Mouse (Mus musculus): ENCODE measurements around the gene Cela2a.
A peak's percentile ranks its signal among the peaks of the same experiment; 100 is the strongest.

Cela2a gene

GRCm38 (mm10) chr4:141826060-141826459, at the start of gene Cela2a:
Gene Cela2a (minus strand): TSS chr4:141826160.
- no peaks in the 10 kb centered on the region for H3K36me3 ChIP-seq (ENCODE audit: control insufficient read depth, insufficient read depth, low read length, poor library complexity, severe bottlenecking)
- no peaks in the 10 kb centered on the region for H3K27me3 ChIP-seq (ENCODE audit: control insufficient read depth, insufficient read depth, low read length, poor library complexity, severe bottlenecking)
- no peak for DNase-seq (ENCODE audit: low read depth, low spot score)

GRCm38 (mm10) chr4:141875481-141876108, 49.6 kb upstream of the Cela2a start:
- no peaks in the 10 kb centered on the region; the same call in 1 of the 2 replicates for H3K27me3 ChIP-seq (ENCODE audit: control insufficient read depth, insufficient read depth, low read length, poor library complexity, severe bottlenecking)
- no peaks in the 10 kb centered on the region; the same call in 1 of the 2 replicates for H3K36me3 ChIP-seq (ENCODE audit: control insufficient read depth, insufficient read depth, low read length, poor library complexity, severe bottlenecking)
- DNase-seq (ENCODE audit: low read depth, low spot score), result no peak

- peak; percentile 76 for DNase-seq (ENCODE audit: low read depth, low spot score)
- H3K27me3 ChIP-seq (ENCODE audit: control insufficient read depth, insufficient read depth, low read length, poor library complexity, severe bottlenecking), result no peaks in the 10 kb centered on the region; the same call in 1 of the 2 replicates
- no peaks in the 10 kb centered on the region; the same call in 1 of the 2 replicates for H3K36me3 ChIP-seq (ENCODE audit: control insufficient read depth, insufficient read depth, low read length, poor library complexity, severe bottlenecking)
Observed at GRCm38 (mm10) chr4:141874601-141875460, 48.9 kb upstream of the Cela2a start, which contains the start of gene Efhd2. Gene Efhd2 (minus strand): TSS chr4:141874920.

DNA sequence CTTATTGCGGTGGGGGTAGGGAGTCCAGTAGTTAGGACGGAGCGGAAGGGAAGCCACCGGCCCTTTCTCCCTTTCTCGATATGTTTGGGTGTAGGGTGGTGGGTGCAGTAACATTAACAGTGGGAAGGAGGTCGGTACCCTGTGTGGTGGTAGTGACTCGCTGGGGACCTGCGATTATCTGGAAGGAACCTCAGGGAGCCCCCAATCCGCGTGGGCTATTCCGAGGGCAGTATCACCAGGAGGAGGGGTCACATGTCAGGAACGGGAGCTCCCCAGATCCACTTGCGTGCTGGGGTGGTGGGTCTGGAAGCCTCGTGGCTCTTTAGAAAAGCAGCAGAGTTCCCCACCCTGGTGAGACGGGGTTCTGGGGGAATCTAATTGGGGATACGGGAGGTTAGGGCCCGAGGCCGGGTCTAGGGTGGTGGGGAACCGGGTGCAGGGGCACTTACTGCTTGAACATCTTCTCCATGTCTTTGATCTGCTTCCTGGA, 48.2 kb upstream of the Cela2a start:
- DNase-seq (ENCODE audit: low read depth, low spot score), result no peak
- H3K27me3 ChIP-seq (ENCODE audit: control insufficient read depth, insufficient read depth, low read length, poor library complexity, severe bottlenecking), result no peaks in the 10 kb centered on the region; the same call in 1 of the 2 replicates
- H3K36me3 ChIP-seq (ENCODE audit: control insufficient read depth, insufficient read depth, low read length, poor library complexity, severe bottlenecking), result no peaks in the 10 kb centered on the region; the same call in none of the 2 replicates

DNA sequence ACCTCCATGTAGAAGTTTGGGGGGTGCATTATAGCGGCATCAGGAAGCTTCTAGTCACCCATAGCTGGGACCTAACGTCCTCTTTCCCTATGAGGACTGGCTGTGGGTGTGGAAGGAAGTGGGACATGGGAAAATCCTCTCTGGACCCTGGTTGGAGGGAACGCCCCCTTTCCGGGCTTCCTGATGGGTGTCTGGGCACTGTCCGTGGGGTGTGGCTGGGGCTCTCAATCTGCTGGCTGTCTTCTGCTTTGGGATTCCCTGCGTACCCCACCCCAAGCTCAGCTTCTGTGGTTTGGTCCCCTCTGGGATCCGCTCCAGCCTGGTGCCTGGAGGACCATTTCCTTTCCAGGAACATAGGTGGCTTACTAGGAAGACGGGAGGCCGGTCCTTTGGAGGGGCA, 47.0 kb upstream of the Cela2a start:
- Histone ChIP-seq H3K36me3 (ENCODE audit: control insufficient read depth, insufficient read depth, low read length, poor library complexity, severe bottlenecking) (no peaks in the 10 kb centered on the region; the same call in none of the 2 replicates), H3K27me3 (ENCODE audit: control insufficient read depth, insufficient read depth, low read length, poor library complexity, severe bottlenecking) (no peaks in the 10 kb centered on the region; the same call in 1 of the 2 replicates)
- no peak for DNase-seq (ENCODE audit: low read depth, low spot score)

DNA sequence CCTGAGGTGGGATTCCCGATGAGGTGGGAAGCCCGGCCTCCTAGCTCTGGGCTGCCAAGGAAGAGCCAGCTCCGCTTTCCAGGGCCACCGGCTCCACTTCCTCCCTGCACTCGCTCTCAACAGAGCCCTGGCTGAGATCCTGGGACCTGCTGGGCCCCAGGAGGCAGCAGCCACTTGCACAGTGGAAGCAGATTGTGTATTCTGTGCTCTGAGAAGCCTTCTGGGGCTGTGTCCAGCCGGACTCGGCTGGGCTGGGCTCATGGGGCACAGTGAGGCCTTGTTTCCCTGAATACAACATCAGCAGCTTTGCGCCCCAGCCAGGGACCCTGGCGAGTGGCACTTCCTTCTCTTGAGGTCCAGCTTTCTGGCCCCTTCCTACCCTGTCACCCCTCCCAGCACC, 45.9 kb upstream of the Cela2a start:
- no peaks in the 10 kb centered on the region; the same call in 1 of the 2 replicates for H3K27me3 ChIP-seq (ENCODE audit: control insufficient read depth, insufficient read depth, low read length, poor library complexity, severe bottlenecking)
- no peaks in the 10 kb centered on the region; the same call in none of the 2 replicates for H3K36me3 ChIP-seq (ENCODE audit: control insufficient read depth, insufficient read depth, low read length, poor library complexity, severe bottlenecking)
- DNase-seq (ENCODE audit: low read depth, low spot score), result no peak

- DNase-seq (ENCODE audit: low read depth, low spot score), result no peak
- no peaks in the 10 kb centered on the region; the same call in none of the 2 replicates for H3K36me3 ChIP-seq (ENCODE audit: control insufficient read depth, insufficient read depth, low read length, poor library complexity, severe bottlenecking)
- no peaks in the 10 kb centered on the region; the same call in 1 of the 2 replicates for H3K27me3 ChIP-seq (ENCODE audit: control insufficient read depth, insufficient read depth, low read length, poor library complexity, severe bottlenecking)
Observed at GRCm38 (mm10) chr4:141871333-141871725, 45.4 kb upstream of the Cela2a start.

GRCm38 (mm10) chr4:141870666-141871332, 44.8 kb upstream of the Cela2a start:
- Histone ChIP-seq H3K36me3 (ENCODE audit: control insufficient read depth, insufficient read depth, low read length, poor library complexity, severe bottlenecking) (no peaks in the 10 kb centered on the region; the same call in none of the 2 replicates), H3K27me3 (ENCODE audit: control insufficient read depth, insufficient read depth, low read length, poor library complexity, severe bottlenecking) (no peaks in the 10 kb centered on the region)
- DNase-seq (ENCODE audit: low read depth, low spot score), result no peak

GRCm38 (mm10) chr4:141869436-141870215, 43.7 kb upstream of the Cela2a start:
- H3K27me3 ChIP-seq (ENCODE audit: control insufficient read depth, insufficient read depth, low read length, poor library complexity, severe bottlenecking), result no peaks in the 10 kb centered on the region
- no peaks in the 10 kb centered on the region; the same call in none of the 2 replicates for H3K36me3 ChIP-seq (ENCODE audit: control insufficient read depth, insufficient read depth, low read length, poor library complexity, severe bottlenecking)
- DNase-seq (ENCODE audit: low read depth, low spot score), result no peak

- DNase-seq (ENCODE audit: low read depth, low spot score), result no peak
- Histone ChIP-seq H3K27me3 (ENCODE audit: control insufficient read depth, insufficient read depth, low read length, poor library complexity, severe bottlenecking) (no peaks in the 10 kb centered on the region), H3K36me3 (ENCODE audit: control insufficient read depth, insufficient read depth, low read length, poor library complexity, severe bottlenecking) (no peaks in the 10 kb centered on the region; the same call in none of the 2 replicates)
Observed at GRCm38 (mm10) chr4:141868051-141868450, 42.1 kb upstream of the Cela2a start.

DNA sequence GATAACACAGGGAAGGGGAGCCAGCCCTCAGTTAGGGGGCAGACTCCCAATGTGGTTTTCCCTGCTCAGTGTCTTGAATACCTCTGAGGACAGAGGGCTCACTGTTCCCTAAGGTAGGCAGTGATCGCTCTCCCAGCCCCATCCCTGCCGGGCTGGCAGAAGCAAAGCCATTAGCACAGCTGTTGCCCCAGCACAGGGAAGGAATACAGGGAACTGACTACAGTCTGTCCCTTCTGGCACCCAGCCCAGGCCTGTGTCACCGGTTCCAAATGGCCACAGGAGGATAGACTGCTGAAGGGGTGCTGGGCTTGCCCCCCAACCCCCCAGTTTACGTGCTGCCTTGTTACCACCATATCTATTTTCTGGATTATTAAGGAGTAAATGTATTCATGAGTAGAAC, 41.5 kb upstream of the Cela2a start:
- no peaks in the 10 kb centered on the region for H3K27me3 ChIP-seq (ENCODE audit: control insufficient read depth, insufficient read depth, low read length, poor library complexity, severe bottlenecking)
- DNase-seq (ENCODE audit: low read depth, low spot score), result no peak

DNA sequence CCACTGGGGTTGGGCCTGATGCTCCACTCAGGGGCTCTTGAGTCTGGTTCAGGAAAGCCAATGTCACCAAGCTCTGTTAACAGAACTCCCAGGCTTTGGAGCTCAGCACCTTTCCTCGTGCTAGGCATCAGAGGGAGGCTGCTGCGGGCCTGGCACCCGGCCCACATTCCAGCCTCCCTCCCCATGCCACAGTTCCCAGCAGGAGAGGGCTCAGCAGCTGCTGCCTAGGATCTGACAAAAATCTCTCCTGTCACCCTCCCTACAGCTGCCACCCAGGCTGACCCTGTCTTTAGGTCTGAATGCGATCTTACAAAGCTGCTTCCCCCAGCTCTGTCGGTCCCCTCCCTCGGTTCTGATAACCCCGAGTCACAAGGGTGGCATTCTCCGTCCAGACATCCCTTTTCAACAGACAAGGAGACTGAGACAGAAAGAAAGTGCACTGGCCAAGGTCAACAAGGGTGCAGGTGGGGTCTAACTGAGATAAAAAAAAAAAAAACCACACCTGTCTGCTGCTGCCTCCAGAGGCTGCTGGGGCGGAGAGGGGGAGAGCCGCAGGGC, 41.1 kb upstream of the Cela2a start:
- no peak for DNase-seq (ENCODE audit: low read depth, low spot score)

More for the DNA sequence above, 41.5 kb upstream of the Cela2a start:
- H3K36me3 ChIP-seq (ENCODE audit: control insufficient read depth, insufficient read depth, low read length, poor library complexity, severe bottlenecking), result no peaks in the 10 kb centered on the region; the same call in none of the 2 replicates

DNA sequence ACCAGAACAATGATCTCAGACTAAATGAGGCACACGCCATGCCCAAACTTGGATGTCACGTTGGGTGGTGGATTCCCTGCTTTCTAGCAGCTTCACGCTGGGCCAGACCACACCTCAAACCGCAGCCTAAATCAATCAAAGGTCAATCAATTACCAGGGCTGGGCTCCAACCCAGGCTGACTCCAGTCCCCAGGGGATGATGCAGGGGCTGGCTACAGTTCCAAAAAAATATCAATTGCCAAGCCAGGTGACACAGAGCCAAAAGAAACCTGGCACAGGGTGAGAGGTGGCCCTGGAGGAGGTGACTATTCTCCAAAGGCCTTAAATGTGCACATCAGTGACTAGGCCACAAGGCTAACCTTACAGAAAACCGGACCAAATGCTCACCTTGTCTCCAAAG, 39.6 kb upstream of the Cela2a start:
- Histone ChIP-seq H3K36me3 (ENCODE audit: control insufficient read depth, insufficient read depth, low read length, poor library complexity, severe bottlenecking) (no peaks in the 10 kb centered on the region; the same call in 1 of the 2 replicates), H3K27me3 (ENCODE audit: control insufficient read depth, insufficient read depth, low read length, poor library complexity, severe bottlenecking) (no peaks in the 10 kb centered on the region)
- no peak for DNase-seq (ENCODE audit: low read depth, low spot score)

More for the DNA sequence above, 41.1 kb upstream of the Cela2a start:
- no peaks in the 10 kb centered on the region for H3K27me3 ChIP-seq (ENCODE audit: control insufficient read depth, insufficient read depth, low read length, poor library complexity, severe bottlenecking)
- no peaks in the 10 kb centered on the region; the same call in 1 of the 2 replicates for H3K36me3 ChIP-seq (ENCODE audit: control insufficient read depth, insufficient read depth, low read length, poor library complexity, severe bottlenecking)
